Mouse (Mus musculus): ENCODE data around the gene Cdkal1. TPM values are rescaled to one million over a fixed set of nuclear protein-coding genes. Genes with fewer than 3 reads are reported as not detected.

Cdkal1 gene
- polyA plus RNA-seq, 1 experiment = 1.2 TPM

DNA sequence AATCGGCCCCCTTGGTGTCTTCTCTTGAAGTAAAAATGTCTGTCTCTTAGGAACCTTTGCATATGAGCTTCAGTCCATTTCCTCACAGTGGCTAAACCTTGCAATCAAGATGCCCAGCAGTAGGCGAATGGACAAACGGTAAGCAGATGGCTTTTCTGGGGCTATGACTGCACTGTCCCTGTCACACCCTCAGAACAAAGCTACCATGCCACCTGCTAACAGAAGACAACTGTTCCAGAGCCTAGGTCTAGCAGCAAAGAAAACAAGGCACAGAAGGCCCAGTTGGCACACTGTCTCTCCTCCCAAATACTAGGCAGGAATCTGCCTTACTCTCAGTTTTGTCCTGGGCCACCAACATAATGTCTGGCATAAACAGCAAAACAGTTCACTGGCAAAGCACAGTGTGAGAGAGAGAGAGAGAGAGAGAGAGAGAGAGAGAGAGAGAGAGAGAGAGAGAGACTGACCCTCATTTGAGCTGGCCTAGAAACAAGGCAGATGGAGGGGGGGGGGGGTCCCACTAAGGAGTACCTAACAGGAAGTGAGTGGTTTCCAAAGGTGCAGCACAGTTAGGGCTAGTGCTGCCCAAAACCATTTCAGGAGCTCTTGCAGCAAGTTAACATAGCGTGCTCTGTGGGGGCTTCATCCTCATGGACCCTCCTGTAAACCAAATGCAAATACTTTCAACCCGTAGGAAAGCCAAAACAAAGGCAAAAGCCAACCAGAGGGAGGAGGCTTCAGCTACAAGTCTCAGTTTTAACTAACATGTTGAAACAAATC is 95.6 kb downstream of the Cdkal1 start:
- Histone ChIP-seq H3K27me3 (ENCODE audit: control insufficient read depth, insufficient read depth, low read length) (no peaks in the 10 kb centered on the region), H3K4me1 (ENCODE audit: control insufficient read depth, insufficient read depth, insufficient read length) (peaks cover 17% of the 10 kb centered on the region; the same call in 1 of the 2 replicates), H3K27ac (ENCODE audit: insufficient read depth, low read length) (no peak overlapping the region), H3K4me3 (ENCODE audit: extremely low read depth, insufficient read depth, insufficient read length) (no peak overlapping the region), H3K36me3 (ENCODE audit: control insufficient read depth, insufficient read depth, low read length) (no peaks in the 10 kb centered on the region)
- DNase-seq (ENCODE audit: low read depth in 1 of 2, low spot score in 2 of 2) = no peak
- TF ChIP-seq CTCF (IDR thresholded peaks at IDR 0.05; ENCODE audit: extremely low read depth, insufficient read depth, insufficient read length, insufficient replicate concordance) = no peak
- TF ChIP-seq POLR2A (IDR thresholded peaks at IDR 0.05; ENCODE audit: low read depth, low read length) = no peak
- 55% methylated on average over 5 of the region's 5 CpGs for WGBS

DNA sequence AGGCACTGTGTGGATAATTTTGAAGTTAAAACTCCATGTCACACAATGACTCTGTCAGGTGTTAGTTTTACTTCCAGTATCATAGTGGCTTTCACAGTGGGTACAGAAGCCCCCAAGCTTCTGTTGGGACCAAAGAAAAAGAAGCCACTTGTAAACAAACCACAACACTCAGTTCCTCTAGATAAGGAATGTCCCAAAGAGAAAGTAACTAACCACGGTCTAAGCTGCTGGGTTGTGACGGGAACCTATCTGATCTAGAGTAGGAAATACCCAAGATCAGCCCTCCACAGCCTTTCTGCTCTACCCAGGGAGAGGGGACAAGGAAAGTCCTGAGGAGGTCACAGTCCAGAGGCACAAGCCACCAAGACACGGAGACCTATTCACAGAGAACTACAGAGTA is 99.4 kb downstream of the Cdkal1 start:
- 9% methylated on average over 3 of the region's 3 CpGs for WGBS
- peak overlapping the region; percentile 11; the same call in 1 of the 2 replicates for H3K27ac ChIP-seq (ENCODE audit: insufficient read depth, low read length)
- no peaks in the 10 kb centered on the region for H3K27me3 ChIP-seq (ENCODE audit: control insufficient read depth, insufficient read depth, low read length)
- no peak overlapping the region for H3K4me3 ChIP-seq (ENCODE audit: extremely low read depth, insufficient read depth, insufficient read length)
- no peak for DNase-seq (ENCODE audit: low read depth in 1 of 2, low spot score in 2 of 2)
- TF ChIP-seq CTCF (IDR thresholded peaks at IDR 0.05; ENCODE audit: extremely low read depth, insufficient read depth, insufficient read length, insufficient replicate concordance) (no peak), POLR2A (IDR thresholded peaks at IDR 0.05; ENCODE audit: low read depth, low read length) (no peak)
- H3K36me3 ChIP-seq (ENCODE audit: control insufficient read depth, insufficient read depth, low read length) = no peaks in the 10 kb centered on the region
- peaks cover 9% of the 10 kb centered on the region; the same call in 1 of the 2 replicates for H3K4me1 ChIP-seq (ENCODE audit: control insufficient read depth, insufficient read depth, insufficient read length)

DNA sequence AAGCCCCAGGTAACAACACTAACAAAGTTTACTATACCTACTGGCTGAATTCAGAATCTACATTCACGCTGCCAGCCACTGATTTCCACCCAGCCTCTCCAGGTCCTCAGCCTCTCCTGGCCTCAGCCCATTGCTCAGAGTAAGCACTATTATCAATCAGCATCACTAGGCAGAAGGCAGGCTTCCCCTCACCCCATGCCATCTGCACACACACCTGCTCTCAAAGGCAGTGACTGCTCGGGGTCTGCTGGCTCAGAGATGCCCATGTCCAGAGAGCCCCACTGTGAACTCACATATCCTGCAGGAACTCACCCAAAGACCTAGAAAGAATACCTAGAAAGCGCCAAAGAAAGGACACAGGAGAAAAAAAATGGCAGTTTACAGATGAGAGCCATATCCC is 102.2 kb downstream of the Cdkal1 start:
- 69% methylated on average over 3 of the region's 3 CpGs for WGBS
- Histone ChIP-seq H3K4me3 (ENCODE audit: extremely low read depth, insufficient read depth, insufficient read length) (no peak overlapping the region), H3K27ac (ENCODE audit: insufficient read depth, low read length) (no peak overlapping the region), H3K27me3 (ENCODE audit: control insufficient read depth, insufficient read depth, low read length) (no peaks in the 10 kb centered on the region), H3K36me3 (ENCODE audit: control insufficient read depth, insufficient read depth, low read length) (no peaks in the 10 kb centered on the region), H3K4me1 (ENCODE audit: control insufficient read depth, insufficient read depth, insufficient read length) (no peaks in the 10 kb centered on the region; the same call in 1 of the 2 replicates)
- DNase-seq (ENCODE audit: low read depth in 1 of 2, low spot score in 2 of 2) = no peak
- no peak for TF ChIP-seq CTCF (IDR thresholded peaks at IDR 0.05; ENCODE audit: extremely low read depth, insufficient read depth, insufficient read length, insufficient replicate concordance)
- TF ChIP-seq POLR2A (IDR thresholded peaks at IDR 0.05; ENCODE audit: low read depth, low read length) = no peak

DNA sequence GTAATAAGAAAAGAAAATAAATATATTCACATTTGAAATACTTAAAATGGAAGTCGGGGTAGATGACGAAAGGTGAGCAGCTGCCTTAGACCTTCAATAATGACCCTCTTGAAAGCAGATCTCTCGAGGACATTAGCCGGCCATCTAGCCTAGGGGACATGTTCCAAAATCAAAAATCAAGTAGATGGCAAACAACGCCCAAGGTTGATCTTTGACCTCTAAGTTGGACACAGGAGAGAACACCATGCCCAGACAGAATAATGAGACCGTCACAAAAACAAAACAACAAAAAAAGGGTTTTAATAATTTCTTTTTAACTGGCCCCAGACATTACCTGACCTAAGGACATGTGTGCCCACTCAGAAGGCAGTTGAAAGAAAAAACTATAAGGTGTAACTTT is 103.4 kb downstream of the Cdkal1 start:
- no peak overlapping the region for H3K4me3 ChIP-seq (ENCODE audit: extremely low read depth, insufficient read depth, insufficient read length)
- WGBS = 93% methylated on average over 6 of the region's 6 CpGs
- no peaks in the 10 kb centered on the region for H3K36me3 ChIP-seq (ENCODE audit: control insufficient read depth, insufficient read depth, low read length)
- TF ChIP-seq POLR2A (IDR thresholded peaks at IDR 0.05; ENCODE audit: low read depth, low read length) (no peak), CTCF (IDR thresholded peaks at IDR 0.05; ENCODE audit: extremely low read depth, insufficient read depth, insufficient read length, insufficient replicate concordance) (no peak)
- H3K4me1 ChIP-seq (ENCODE audit: control insufficient read depth, insufficient read depth, insufficient read length) = no peaks in the 10 kb centered on the region; the same call in 1 of the 2 replicates
- DNase-seq (ENCODE audit: low read depth in 1 of 2, low spot score in 2 of 2) = no peak
- H3K27me3 ChIP-seq (ENCODE audit: control insufficient read depth, insufficient read depth, low read length) = no peaks in the 10 kb centered on the region
- H3K27ac ChIP-seq (ENCODE audit: insufficient read depth, low read length) = no peak overlapping the region

DNA sequence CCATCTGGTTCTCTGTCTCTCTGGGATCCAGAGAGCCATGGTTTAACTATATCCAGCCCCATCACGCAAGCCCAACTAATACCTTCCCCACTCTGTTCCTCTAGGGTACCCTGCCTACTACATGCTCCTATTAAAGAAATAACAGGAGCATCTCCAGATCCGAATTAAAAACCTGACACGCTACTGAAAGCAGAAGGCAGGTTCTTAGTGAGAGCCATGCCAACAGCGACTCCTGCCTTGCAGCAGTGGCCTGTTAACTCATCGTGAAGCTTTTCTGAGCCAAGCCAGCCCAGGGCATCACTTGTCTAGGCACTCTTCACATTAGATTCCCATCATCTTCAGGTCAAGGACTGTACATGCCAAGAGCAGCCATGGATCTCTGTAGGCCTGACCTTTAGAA is 104.3 kb downstream of the Cdkal1 start:
- H3K27ac ChIP-seq (ENCODE audit: insufficient read depth, low read length) = no peak overlapping the region

DNA sequence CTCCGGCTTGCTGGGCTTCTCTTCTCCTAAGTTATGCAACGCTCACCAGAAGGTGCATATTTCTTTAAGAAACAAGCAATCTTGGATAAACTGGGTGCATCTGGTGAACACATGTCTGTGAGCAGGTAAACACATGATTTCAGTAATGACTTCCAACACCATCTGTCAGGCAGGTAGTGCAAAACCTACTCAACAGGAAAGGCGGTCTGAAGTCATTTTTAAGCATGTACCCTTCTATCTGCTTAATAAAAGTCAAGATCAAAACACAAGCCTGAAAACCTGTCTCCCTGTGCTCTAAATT is 108.2 kb downstream of the Cdkal1 start:
- WGBS = 85% methylated on average over 3 of the region's 3 CpGs

More for the DNA sequence above, 104.3 kb downstream of the Cdkal1 start:
- Histone ChIP-seq H3K27me3 (ENCODE audit: control insufficient read depth, insufficient read depth, low read length) (no peaks in the 10 kb centered on the region), H3K4me1 (ENCODE audit: control insufficient read depth, insufficient read depth, insufficient read length) (no peaks in the 10 kb centered on the region; the same call in 1 of the 2 replicates), H3K4me3 (ENCODE audit: extremely low read depth, insufficient read depth, insufficient read length) (no peak overlapping the region), H3K36me3 (ENCODE audit: control insufficient read depth, insufficient read depth, low read length) (no peaks in the 10 kb centered on the region)
- DNase-seq (ENCODE audit: low read depth in 1 of 2, low spot score in 2 of 2) = no peak
- 94% methylated on average over 5 of the region's 5 CpGs for WGBS
- TF ChIP-seq CTCF (IDR thresholded peaks at IDR 0.05; ENCODE audit: extremely low read depth, insufficient read depth, insufficient read length, insufficient replicate concordance) = no peak
- no peak for TF ChIP-seq POLR2A (IDR thresholded peaks at IDR 0.05; ENCODE audit: low read depth, low read length)

More for the DNA sequence above, 108.2 kb downstream of the Cdkal1 start:
- Histone ChIP-seq H3K27ac (ENCODE audit: insufficient read depth, low read length) (no peak overlapping the region), H3K27me3 (ENCODE audit: control insufficient read depth, insufficient read depth, low read length) (no peaks in the 10 kb centered on the region), H3K36me3 (ENCODE audit: control insufficient read depth, insufficient read depth, low read length) (no peaks in the 10 kb centered on the region), H3K4me1 (ENCODE audit: control insufficient read depth, insufficient read depth, insufficient read length) (no peaks in the 10 kb centered on the region), H3K4me3 (ENCODE audit: extremely low read depth, insufficient read depth, insufficient read length) (no peak overlapping the region)
- DNase-seq (ENCODE audit: low read depth in 1 of 2, low spot score in 2 of 2) = no peak
- TF ChIP-seq POLR2A (IDR thresholded peaks at IDR 0.05; ENCODE audit: low read depth, low read length) (no peak), CTCF (IDR thresholded peaks at IDR 0.05; ENCODE audit: extremely low read depth, insufficient read depth, insufficient read length, insufficient replicate concordance) (no peak)
